Mouse (Mus musculus): ENCODE measurements at regions not wholly inside any gene's neighbourhood (a gene's known extent, or its start where the extent isn't known, plus 50 kb on each side); places are given as distances from the start of the nearest gene placed in this dataset.

- Histone ChIP-seq H3K4me3 (replicated peaks; ENCODE audit: extremely low read depth, low read depth, low read length) (no peak overlapping the region), H3K4me1 (ENCODE audit: control insufficient read depth, insufficient read depth, low read length) (no peaks in the 10 kb centered on the region)
- 67% methylated on average over 8 of the region's 8 CpGs for WGBS
- DNase-seq = no peak
- no peak for TF ChIP-seq CTCF (IDR thresholded peaks at IDR 0.05; ENCODE audit: insufficient read depth, low read length)
Measured at GRCm38 (mm10) chr8:77774551-77775335, 50.5 kb upstream of the Ednra start.

DNA sequence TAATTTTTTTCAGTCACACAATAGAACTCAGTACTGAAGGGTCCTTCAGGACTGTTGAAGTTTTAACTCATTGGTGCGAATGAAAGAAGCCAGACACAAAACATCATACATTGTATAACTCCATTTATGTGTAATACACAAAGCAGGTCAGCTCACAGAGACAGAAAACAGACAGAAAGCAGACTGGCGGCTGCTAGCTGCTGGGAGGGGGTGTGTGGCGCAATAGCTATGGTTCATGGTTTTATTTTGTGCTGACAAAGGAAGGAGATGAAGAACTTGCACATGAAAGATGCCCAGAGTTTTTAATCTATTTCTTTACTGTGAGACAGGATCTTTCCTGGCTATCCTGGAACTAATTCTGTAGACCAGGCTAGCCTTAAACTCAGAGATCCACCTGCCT, 51.3 kb upstream of the Ednra start:
- Histone ChIP-seq H3K4me1 (ENCODE audit: control insufficient read depth, insufficient read depth, low read length) (no peaks in the 10 kb centered on the region), H3K4me3 (replicated peaks; ENCODE audit: extremely low read depth, low read depth, low read length) (no peak overlapping the region)
- TF ChIP-seq POLR2A (IDR thresholded peaks at IDR 0.05; ENCODE audit: borderline replicate concordance, extremely low read depth, low read depth, low read length) = no peak
- no peak for TF ChIP-seq CTCF (IDR thresholded peaks at IDR 0.05; ENCODE audit: insufficient read depth, low read length)
- 88% methylated on average over 3 of the region's 3 CpGs for WGBS
- DNase-seq = no peak

DNA sequence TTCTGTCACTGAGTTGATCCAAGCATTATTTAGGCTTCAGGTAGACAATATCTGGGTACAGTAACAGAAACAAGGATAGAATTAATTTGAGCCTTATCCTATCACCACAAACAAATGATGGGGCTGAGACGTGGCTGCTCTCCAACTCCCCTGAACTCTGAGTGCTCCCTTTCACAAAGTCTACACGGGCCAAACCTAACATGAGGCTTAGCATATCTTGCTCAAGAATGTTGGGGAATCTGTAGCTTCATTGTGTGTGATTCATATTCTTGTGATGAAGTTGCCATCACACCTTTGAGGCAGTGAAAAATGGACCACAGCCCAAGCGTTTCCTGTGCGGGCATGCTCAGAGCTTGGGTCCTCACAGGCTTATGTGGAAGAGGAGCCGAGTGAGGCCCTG, 53.3 kb upstream of the Ednra start:
- H3K4me3 ChIP-seq (replicated peaks; ENCODE audit: extremely low read depth, low read depth, low read length) = no peak overlapping the region
- 63% methylated on average over 5 of the region's 5 CpGs for WGBS
- H3K4me1 ChIP-seq (ENCODE audit: control insufficient read depth, insufficient read depth, low read length) = no peaks in the 10 kb centered on the region
- DNase-seq = no peak
- TF ChIP-seq CTCF (IDR thresholded peaks at IDR 0.05; ENCODE audit: insufficient read depth, low read length) (no peak), POLR2A (IDR thresholded peaks at IDR 0.05; ENCODE audit: borderline replicate concordance, extremely low read depth, low read depth, low read length) (no peak)

GRCm38 (mm10) chr8:77785676-77786255, 61.5 kb upstream of the Ednra start:
- Histone ChIP-seq H3K4me3 (replicated peaks; ENCODE audit: extremely low read depth, low read depth, low read length) (no peak overlapping the region), H3K4me1 (ENCODE audit: control insufficient read depth, insufficient read depth, low read length) (no peaks in the 10 kb centered on the region; the same call in 1 of the 2 replicates)
- no peak for TF ChIP-seq CTCF (IDR thresholded peaks at IDR 0.05; ENCODE audit: insufficient read depth, low read length)
- TF ChIP-seq POLR2A (IDR thresholded peaks at IDR 0.05; ENCODE audit: borderline replicate concordance, extremely low read depth, low read depth, low read length) = no peak
- DNase-seq = no peak
- WGBS = 68% methylated on average over 4 of the region's 4 CpGs

DNA sequence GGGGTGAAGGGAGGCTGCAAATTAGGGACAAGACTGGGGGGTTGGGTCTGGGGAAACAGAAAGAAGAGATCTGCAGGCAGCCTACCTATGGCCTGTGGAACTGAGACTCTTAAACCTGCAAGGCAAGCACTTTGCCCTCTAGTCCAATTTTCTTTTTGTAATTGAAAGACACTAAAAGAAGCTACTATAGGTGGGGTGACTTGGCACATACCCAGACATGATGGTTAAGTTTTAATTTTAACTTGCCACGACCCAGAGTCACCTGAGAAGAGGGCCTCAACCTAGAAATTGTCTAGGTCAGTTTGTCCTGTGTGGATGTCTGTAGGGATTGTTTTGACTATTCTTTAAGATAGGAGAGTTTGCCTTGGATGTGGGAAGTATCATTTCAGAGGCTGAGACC, 70.6 kb upstream of the Ednra start:
- no peak overlapping the region for H3K4me3 ChIP-seq (replicated peaks; ENCODE audit: extremely low read depth, low read depth, low read length)
- DNase-seq = no peak
- no peak for TF ChIP-seq CTCF (IDR thresholded peaks at IDR 0.05; ENCODE audit: insufficient read depth, low read length)
- TF ChIP-seq POLR2A (IDR thresholded peaks at IDR 0.05; ENCODE audit: borderline replicate concordance, extremely low read depth, low read depth, low read length) = no peak
- WGBS = 57% methylated on average over 1 of the region's 1 CpGs
- no peaks in the 10 kb centered on the region for H3K4me1 ChIP-seq (ENCODE audit: control insufficient read depth, insufficient read depth, low read length)

DNA sequence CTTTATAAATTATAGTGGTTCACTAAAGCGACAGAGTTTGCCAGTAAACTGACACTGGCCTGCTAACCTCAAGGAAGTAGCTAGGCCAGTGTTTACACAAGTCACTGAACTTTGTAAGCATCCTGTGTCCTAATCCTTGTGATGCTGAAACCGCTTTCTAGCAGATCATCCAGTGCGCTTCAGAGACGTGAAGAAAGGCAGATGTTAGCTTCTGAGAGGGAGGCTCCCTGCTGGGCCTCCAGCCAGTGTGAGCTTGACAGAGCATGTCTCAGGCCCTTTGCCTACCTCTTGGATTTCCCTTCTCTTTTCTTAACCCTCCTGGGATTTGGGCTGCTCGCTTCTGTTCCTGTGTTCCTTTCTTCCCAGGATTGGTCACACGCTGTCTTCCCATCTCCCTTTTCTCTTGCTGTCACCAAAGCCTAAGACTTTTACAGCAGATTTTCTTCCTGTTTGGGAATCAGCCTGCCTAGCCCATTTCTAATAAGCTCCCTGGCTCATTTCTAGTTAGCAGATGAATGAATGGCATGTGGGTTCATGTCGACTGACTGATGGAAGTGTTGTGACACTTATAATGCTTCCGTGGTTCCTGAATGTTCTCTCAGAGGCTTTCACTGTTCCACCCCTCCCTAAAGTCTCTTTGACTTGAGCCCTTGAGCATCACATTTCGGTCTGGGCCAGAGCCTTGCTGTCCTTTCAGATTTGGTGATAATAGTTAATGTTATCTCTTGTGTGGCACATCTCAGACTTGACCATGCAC, 79.1 kb upstream of the Ednra start:
- no peaks in the 10 kb centered on the region for H3K4me1 ChIP-seq (ENCODE audit: control insufficient read depth, insufficient read depth, low read length)
- no peak for TF ChIP-seq POLR2A (IDR thresholded peaks at IDR 0.05; ENCODE audit: borderline replicate concordance, extremely low read depth, low read depth, low read length)
- no peak for TF ChIP-seq CTCF (IDR thresholded peaks at IDR 0.05; ENCODE audit: insufficient read depth, low read length)
- 56% methylated on average over 9 of the region's 9 CpGs for WGBS
- H3K4me3 ChIP-seq (replicated peaks; ENCODE audit: extremely low read depth, low read depth, low read length) = no peak overlapping the region
- no peak for DNase-seq

DNA sequence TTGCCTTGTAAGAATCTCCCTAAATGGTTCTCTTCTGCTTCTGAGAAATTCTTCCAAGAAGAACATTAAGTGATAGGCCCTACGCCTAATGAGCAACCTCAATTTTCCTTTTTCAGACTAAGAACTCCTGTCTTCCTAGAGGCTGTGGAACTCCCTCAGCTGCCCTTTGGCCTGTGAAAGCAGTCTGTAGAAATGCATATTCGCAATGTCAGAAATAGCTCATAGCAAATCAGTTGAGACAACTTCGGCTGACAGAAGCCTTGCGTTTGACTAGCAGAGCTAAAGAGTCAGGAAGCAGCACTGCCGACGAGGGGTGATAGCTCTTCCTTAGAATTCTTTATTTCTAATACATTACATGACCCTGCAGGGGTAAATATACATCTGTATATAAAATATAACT, 80.3 kb upstream of the Ednra start:
- WGBS = 54% methylated on average over 6 of the region's 6 CpGs
- TF ChIP-seq CTCF (IDR thresholded peaks at IDR 0.05; ENCODE audit: insufficient read depth, low read length) = no peak
- TF ChIP-seq POLR2A (IDR thresholded peaks at IDR 0.05; ENCODE audit: borderline replicate concordance, extremely low read depth, low read depth, low read length) = no peak
- Histone ChIP-seq H3K4me3 (replicated peaks; ENCODE audit: extremely low read depth, low read depth, low read length) (no peak overlapping the region), H3K4me1 (ENCODE audit: control insufficient read depth, insufficient read depth, low read length) (no peaks in the 10 kb centered on the region)
- DNase-seq = no peak

GRCm38 (mm10) chr8:77804956-77805355, 80.7 kb upstream of the Ednra start:
- no peaks in the 10 kb centered on the region for H3K4me1 ChIP-seq (ENCODE audit: control insufficient read depth, insufficient read depth, low read length)
- DNase-seq = no peak
- no peak for TF ChIP-seq POLR2A (IDR thresholded peaks at IDR 0.05; ENCODE audit: borderline replicate concordance, extremely low read depth, low read depth, low read length)
- TF ChIP-seq CTCF (IDR thresholded peaks at IDR 0.05; ENCODE audit: insufficient read depth, low read length) = no peak
- 10% methylated on average over 4 of the region's 4 CpGs for WGBS
- no peak overlapping the region for H3K4me3 ChIP-seq (replicated peaks; ENCODE audit: extremely low read depth, low read depth, low read length)

DNA sequence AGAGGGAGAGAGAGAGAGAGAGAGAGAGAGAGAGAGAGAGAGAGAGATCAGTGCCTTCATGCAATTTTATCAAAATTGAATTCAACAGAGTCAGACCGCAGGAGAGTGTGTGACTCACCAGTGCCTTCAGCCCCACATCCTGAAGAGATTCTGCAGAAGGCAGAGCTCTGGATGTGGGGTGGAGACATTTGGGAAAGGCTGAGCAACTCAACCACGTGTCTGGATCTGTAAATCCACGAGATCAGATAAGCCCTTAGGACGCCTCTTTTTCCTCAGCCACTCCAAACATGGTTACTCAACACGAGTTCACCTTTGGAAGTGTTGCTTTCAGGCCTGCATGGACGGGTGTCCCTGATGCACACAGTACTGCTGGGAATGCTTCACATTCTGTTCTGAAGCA, 81.4 kb upstream of the Ednra start:
- TF ChIP-seq POLR2A (IDR thresholded peaks at IDR 0.05; ENCODE audit: borderline replicate concordance, extremely low read depth, low read depth, low read length) (no peak), CTCF (IDR thresholded peaks at IDR 0.05; ENCODE audit: insufficient read depth, low read length) (no peak)
- DNase-seq = no peak
- Histone ChIP-seq H3K4me3 (replicated peaks; ENCODE audit: extremely low read depth, low read depth, low read length) (no peak overlapping the region), H3K4me1 (ENCODE audit: control insufficient read depth, insufficient read depth, low read length) (no peaks in the 10 kb centered on the region)
- 41% methylated on average over 6 of the region's 6 CpGs for WGBS

All from lung, adult 2 months (tissue).